Mouse (Mus musculus) cortical plate, adult 2 months (tissue): ENCODE data around the gene Pdf.

Experiments
- CTCF ChIP-seq: fragments of 200-500 bp; IDR thresholded peaks from 2 replicates; pipeline ENCODE4 v1.5.1; 2011; ENCODE audit warnings: mild to moderate bottlenecking, control low read depth, low read length; ENCODE audit not compliant: insufficient read depth; ENCODE audit errors: extremely low read depth
- POLR2A ChIP-seq: fragments of 200-500 bp; IDR thresholded peaks from 2 replicates; pipeline ENCODE4 v1.6.1; 2011; ENCODE audit warnings: mild to moderate bottlenecking, low read length, control low read depth; ENCODE audit not compliant: insufficient read depth; ENCODE audit errors: extremely low read depth

DNA sequence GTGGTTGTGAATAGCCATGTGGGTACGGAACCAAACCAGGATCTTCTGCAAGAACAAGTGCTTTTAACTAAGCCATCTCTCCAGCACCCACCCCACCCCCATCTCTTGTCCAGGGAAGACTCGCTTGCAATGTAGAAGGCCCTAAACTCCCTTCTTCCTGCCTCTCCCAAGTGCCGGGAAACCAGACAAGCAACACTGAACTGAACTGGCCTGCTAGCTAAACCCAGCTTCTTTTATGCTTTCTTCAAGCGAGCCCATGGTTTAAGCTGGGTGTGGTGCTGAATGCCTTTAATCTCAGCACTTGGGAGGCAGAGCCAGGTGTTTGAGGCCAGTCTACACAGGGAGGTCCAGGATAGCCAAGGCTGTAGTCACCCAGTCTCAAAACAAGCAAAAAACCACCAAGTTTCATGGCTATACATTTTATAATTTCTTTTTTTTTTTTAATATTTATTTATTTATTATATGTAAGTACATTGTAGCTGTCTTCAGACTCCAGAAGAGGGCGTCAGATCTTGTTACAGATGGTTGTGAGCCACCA lies 40.2 kb upstream of the Pdf start:
- no peak for TF ChIP-seq CTCF
- no peak for TF ChIP-seq POLR2A
